Mouse (Mus musculus): ENCODE data around the gene Hdac7. TPM values are rescaled to one million over a fixed set of nuclear protein-coding genes. Genes with fewer than 3 reads are reported as not detected.

The Hdac7 gene
- polyA plus RNA-seq, 1 experiment from 2014 or later: 34.8 TPM

DNA sequence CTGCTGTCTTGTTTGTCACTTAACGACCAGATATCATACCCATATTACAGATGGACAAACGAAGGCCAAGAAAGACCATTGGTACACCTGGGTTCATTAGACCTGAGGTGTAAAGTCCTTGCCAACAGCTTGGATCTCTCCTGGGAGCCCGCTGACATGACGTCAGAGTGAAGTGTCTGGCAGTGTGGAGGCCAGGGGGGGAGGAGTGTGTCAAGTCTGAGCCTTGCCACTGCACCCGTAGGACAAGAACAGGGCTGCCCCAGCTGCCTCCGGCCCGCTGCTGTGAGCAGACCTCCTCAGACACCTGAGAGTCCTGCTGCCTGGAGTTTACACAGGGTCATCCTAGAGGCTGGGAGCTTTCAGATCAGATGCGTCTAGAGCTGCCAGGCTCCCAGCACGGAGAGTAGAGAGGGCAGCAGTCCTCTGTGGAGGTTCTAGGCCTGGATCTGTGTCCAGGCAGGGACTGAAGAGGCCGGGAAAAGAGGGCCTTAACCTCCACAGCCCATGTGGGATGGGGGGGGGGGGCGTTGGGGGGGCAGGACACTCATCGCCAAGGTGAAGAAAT, 100.3 kb downstream of the Hdac7 start:
- H3K27ac ChIP-seq: no peak overlapping the region
- H3K4me2 ChIP-seq (replicated peaks): no peak overlapping the region
- H3K9me3 ChIP-seq: no peaks in the 10 kb centered on the region
- H3K9ac ChIP-seq: no peak overlapping the region
- H3K27me3 ChIP-seq: no peaks in the 10 kb centered on the region
- no peaks in the 10 kb centered on the region for H3K36me3 ChIP-seq
- ATAC-seq (ENCODE audit: low FRiP score, low read depth): no peak
- H3K4me3 ChIP-seq: no peak overlapping the region
- 66% methylated on average over 12 of the region's 12 CpGs for WGBS
- peaks cover 18% of the 10 kb centered on the region for H3K4me1 ChIP-seq

DNA sequence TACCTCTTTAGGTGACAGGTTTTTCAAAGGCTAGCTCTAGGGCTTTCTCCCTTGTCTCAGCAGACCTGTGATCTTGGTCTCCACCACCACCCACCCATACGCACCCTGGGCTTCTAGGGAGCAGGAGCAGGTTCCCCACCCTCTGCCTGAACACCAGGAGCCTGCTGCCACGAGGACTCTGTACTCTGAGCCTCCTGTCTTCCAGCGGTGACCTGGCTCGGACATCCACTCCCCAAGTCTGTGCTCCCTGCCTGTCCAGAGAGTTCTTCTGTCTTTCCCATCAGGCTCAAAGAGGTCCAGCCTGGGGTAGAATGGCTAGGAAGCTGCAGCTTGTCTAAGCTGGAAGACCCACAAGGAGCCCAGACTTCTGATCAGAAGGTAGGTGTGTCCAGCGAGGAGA, 101.1 kb downstream of the Hdac7 start:
- H3K27me3 ChIP-seq: no peaks in the 10 kb centered on the region
- 85% methylated on average over 5 of the region's 5 CpGs for WGBS
- no peaks in the 10 kb centered on the region for H3K9me3 ChIP-seq
- no peak overlapping the region for H3K4me2 ChIP-seq (replicated peaks)
- no peak overlapping the region for H3K4me3 ChIP-seq
- H3K27ac ChIP-seq: no peak overlapping the region
- no peaks in the 10 kb centered on the region for H3K36me3 ChIP-seq
- ATAC-seq (ENCODE audit: low FRiP score, low read depth): no peak
- peaks cover 18% of the 10 kb centered on the region for H3K4me1 ChIP-seq
- H3K9ac ChIP-seq: no peak overlapping the region

Other genes with a start within 250 kb of the Hdac7 start
- 27.5 and 30.8 TPM in 2 replicates for gene Rpap3, start 138.7 kb downstream of the Hdac7 start, polyA plus RNA-seq (2015; fragmentation: Nextera tagmentation; extraction: Ambion mirVana)
- gene Endou, start 113.2 kb downstream of the Hdac7 start, polyA plus RNA-seq (2015; fragmentation: Nextera tagmentation; extraction: Ambion mirVana): 2.7 and 3.0 TPM in 2 replicates
- gene Rapgef3, start 76.5 kb downstream of the Hdac7 start, polyA plus RNA-seq (2015; fragmentation: Nextera tagmentation; extraction: Ambion mirVana): 10.9 and 11.2 TPM in 2 replicates
- 39.5 and 41.7 TPM in 2 replicates for gene Slc48a1, start 66.0 kb downstream of the Hdac7 start, polyA plus RNA-seq (2015; fragmentation: Nextera tagmentation; extraction: Ambion mirVana)
- gene Vdr, start 66.1 kb upstream of the Hdac7 start, polyA plus RNA-seq (2015; fragmentation: Nextera tagmentation; extraction: Ambion mirVana): 0.82 and 1.0 TPM in 2 replicates
- gene Tmem106c, start 119.7 kb upstream of the Hdac7 start, polyA plus RNA-seq (2015; fragmentation: Nextera tagmentation; extraction: Ambion mirVana): 35.9 and 37.9 TPM in 2 replicates
- gene Col2a1, start 160.2 kb upstream of the Hdac7 start, polyA plus RNA-seq (2015; fragmentation: Nextera tagmentation; extraction: Ambion mirVana): 706 and 829 TPM in 2 replicates
- gene Pfkm, start 248.1 kb upstream of the Hdac7 start, polyA plus RNA-seq (2015; fragmentation: Nextera tagmentation; extraction: Ambion mirVana): 56.0 and 56.7 TPM in 2 replicates
- gene Senp1, start 249.2 kb upstream of the Hdac7 start, polyA plus RNA-seq (2015; fragmentation: Nextera tagmentation; extraction: Ambion mirVana): 37.0 and 38.8 TPM in 2 replicates